Mouse (Mus musculus) C3H10T1/2 (cell line): Measurements from ENCODE around the gene Chia1. TPM values are rescaled to one million over a fixed set of nuclear protein-coding genes. Genes with fewer than 3 reads are reported as not detected.

Source experiments
- polyA plus RNA-seq, 2 experiments: library from polyadenylated mRNA; unstranded; fragments of >200 nt; fragmentation: generic; extraction: Trizol; gene quantifications; one replicate each; pipeline ENCODE4 v1.2.1; 2012; ENCODE audit warnings: missing spikeins in 2 of 2

The Chia1 gene
- polyA plus RNA-seq, result not detected

GRCm38 (mm10) chr3:106112929-106113328 is at the start of gene Chia1:
Chia1 (plus strand) TSS chr3:106113229.

GRCm38 (mm10) chr3:106167464-106167863 is 54.4 kb downstream of the Chia1 start, which contains the start of gene Chil3:
Chil3 (minus strand) TSS chr3:106167564.

Other genes with a start within 250 kb of the Chia1 start
- gene Adora3, start 242.4 kb upstream of the Chia1 start, polyA plus RNA-seq, result not detected
- under 1 TPM in 1 of 2 experiments, not detected in 1; 0.19 TPM for gene Tmigd3, start 242.3 kb upstream of the Chia1 start, polyA plus RNA-seq
- not detected for gene I830077J02Rik, start 180.6 kb upstream of the Chia1 start, polyA plus RNA-seq
- gene Wdr77, start 153.9 kb upstream of the Chia1 start, polyA plus RNA-seq, result 10 to 100 TPM; 19.0 to 20.8 TPM
- gene Atp5f1, start 153.1 kb upstream of the Chia1 start, polyA plus RNA-seq, result 100 to 1,000 TPM in 1 of 2 experiments, 10 to 100 TPM in 1; 33.4 to 139 TPM
- under 1 TPM; 0.01 to 0.57 TPM for gene Ovgp1, start 139.5 kb upstream of the Chia1 start, polyA plus RNA-seq
- not detected for gene Pifo, start 98.6 kb upstream of the Chia1 start, polyA plus RNA-seq
- gene Chil5, start 80.4 kb upstream of the Chia1 start, polyA plus RNA-seq, result not detected
- not detected for gene Chil3, start 54.3 kb downstream of the Chia1 start, polyA plus RNA-seq
- not detected for gene Chil4, start 106.3 kb downstream of the Chia1 start, polyA plus RNA-seq